40 mouse cellular contexts compared by ENCODE assay signal in the genomic region with DNA sequence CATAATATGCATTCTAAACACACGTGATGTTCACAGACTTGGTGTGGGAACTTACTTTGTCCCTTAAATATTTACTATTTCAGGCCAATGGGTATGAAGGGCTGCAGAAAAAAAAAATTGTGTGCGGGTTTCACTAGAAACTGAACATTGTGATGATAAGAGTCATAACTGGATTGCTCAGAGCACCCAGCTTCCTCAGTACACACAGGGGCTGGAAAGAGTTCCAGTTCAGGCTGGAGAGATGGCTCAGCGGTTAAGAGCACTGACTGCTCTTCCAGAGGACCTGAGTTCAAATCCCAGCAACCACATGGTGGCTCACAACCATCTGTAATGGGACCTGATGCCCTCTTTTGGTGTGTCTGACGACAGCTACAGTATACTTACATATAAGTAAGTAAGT. TPM values are rescaled to one million over a fixed set of nuclear protein-coding genes. Genes with fewer than 3 reads are reported as not detected.
"Had no signal": no experiment of that assay in that cellular context is flagged by ENCODE, and none has a peak within 500 bp of the region (broad histone marks: within the 10 kb centered on the region; RNA-seq: fewer than 3 reads in every experiment).

No protein-coding gene starts in this region.

RNA-seq across cellular contexts. Expression of a gene that starts 7.5 kb away (rescaled TPM):
- total RNA-seq: heart, postnatal 10 days; heart, postnatal 14 days; heart, postnatal 25 days; heart, postnatal 36 days; heart, postnatal 4 days; hematopoietic stem cell, adult 5-6 weeks; hindbrain, postnatal 0 days; layer of hippocampus, adult 18-20 months; layer of hippocampus, adult 2 months; layer of hippocampus, adult 8-10 months; layer of hippocampus, postnatal 10 days; layer of hippocampus, postnatal 25 days; layer of hippocampus, postnatal 36 days; left cerebral cortex, adult 18-20 months; left cerebral cortex, adult 2 months; left cerebral cortex, adult 8-10 months had no signal
- polyA plus RNA-seq: heart, embryonic 11.5 days; heart, embryonic 12.5 days; heart, embryonic 13.5 days; heart, embryonic 14.5 days; heart, embryonic 15.5 days; heart, embryonic 16.5 days; heart, postnatal 0 days; hindbrain, embryonic 10.5 days; hindbrain, embryonic 11.5 days; hindbrain, embryonic 12.5 days; hindbrain, embryonic 13.5 days; hindbrain, embryonic 14.5 days; hindbrain, embryonic 15.5 days; hindbrain, embryonic 16.5 days; hindbrain, postnatal 0 days; intestine, embryonic 14.5 days; intestine, embryonic 15.5 days; intestine, embryonic 16.5 days; intestine, postnatal 0 days; kidney, adult 2 months; kidney, embryonic 14.5 days; kidney, embryonic 15.5 days; kidney, embryonic 16.5 days; kidney, postnatal 0 days; large intestine, adult 2 months had no signal
